Mouse (Mus musculus): Measurements from ENCODE around the gene Brd2. TPM values are rescaled to one million over a fixed set of nuclear protein-coding genes. Genes with fewer than 3 reads are reported as not detected.
A peak's percentile ranks its signal among the peaks of the same experiment; 100 is the strongest.

The Brd2 gene
- polyA plus RNA-seq, 1 experiment from 2014 or later, result 89.4 TPM

- 71% methylated on average over 5 of the region's 5 CpGs for WGBS
- Histone ChIP-seq H3K4me1 (replicated peaks) (peaks cover 18% of the 10 kb centered on the region), H3K4me2 (no peak overlapping the region), H3K9ac (no peak overlapping the region), H3K9me3 (replicated peaks) (no peaks in the 10 kb centered on the region), H3K27me3 (replicated peaks) (peaks cover 15% of the 10 kb centered on the region), H3K27ac (ENCODE audit: poor library complexity, severe bottlenecking) (no peak overlapping the region), H3K4me3 (no peak overlapping the region), H3K36me3 (no peaks in the 10 kb centered on the region)
- ATAC-seq (ENCODE audit: insufficient number of reproducible peaks, low FRiP score), result no peak
Measured at GRCm38 (mm10) chr17:34097272-34097671, 25.2 kb downstream of the Brd2 start.

GRCm38 (mm10) chr17:34096497-34097010 lies 25.9 kb downstream of the Brd2 start:
- H3K27me3 ChIP-seq (replicated peaks), result peaks cover 15% of the 10 kb centered on the region
- no peak overlapping the region for H3K4me3 ChIP-seq
- H3K9ac ChIP-seq, result no peak overlapping the region
- 69% methylated on average over 3 of the region's 3 CpGs for WGBS
- no peak for ATAC-seq (ENCODE audit: insufficient number of reproducible peaks, low FRiP score)
- peaks cover 21% of the 10 kb centered on the region for H3K4me1 ChIP-seq (replicated peaks)
- H3K36me3 ChIP-seq, result no peaks in the 10 kb centered on the region
- H3K27ac ChIP-seq (ENCODE audit: poor library complexity, severe bottlenecking), result no peak overlapping the region
- no peaks in the 10 kb centered on the region for H3K9me3 ChIP-seq (replicated peaks)
- no peak overlapping the region for H3K4me2 ChIP-seq

GRCm38 (mm10) chr17:34094283-34095035 lies 28.0 kb downstream of the Brd2 start:
- Histone ChIP-seq H3K4me1 (replicated peaks) (peaks cover 21% of the 10 kb centered on the region), H3K36me3 (no peaks in the 10 kb centered on the region), H3K4me2 (no peak overlapping the region), H3K9ac (no peak overlapping the region), H3K27ac (ENCODE audit: poor library complexity, severe bottlenecking) (no peak overlapping the region), H3K4me3 (no peak overlapping the region), H3K27me3 (replicated peaks) (peaks cover 3% of the 10 kb centered on the region; the same call in 1 of the 2 replicates), H3K9me3 (replicated peaks) (no peaks in the 10 kb centered on the region)
- ATAC-seq (ENCODE audit: insufficient number of reproducible peaks, low FRiP score), result no peak
- 75% methylated on average over 27 of the region's 27 CpGs for WGBS

- H3K4me3 ChIP-seq, result no peak overlapping the region
- peak; percentile 53; the same call in 1 of the 2 replicates for ATAC-seq (ENCODE audit: insufficient number of reproducible peaks, low FRiP score)
- peak overlapping the region; percentile 23 for H3K4me2 ChIP-seq
- no peaks in the 10 kb centered on the region for H3K36me3 ChIP-seq
- no peaks in the 10 kb centered on the region for H3K9me3 ChIP-seq (replicated peaks)
- peaks cover 3% of the 10 kb centered on the region; the same call in 1 of the 2 replicates for H3K27me3 ChIP-seq (replicated peaks)
- H3K4me1 ChIP-seq (replicated peaks), result peaks cover 21% of the 10 kb centered on the region
- 23% methylated on average over 7 of the region's 7 CpGs for WGBS
- peak overlapping the region; percentile 7; the same call in 1 of the 2 replicates for H3K27ac ChIP-seq (ENCODE audit: poor library complexity, severe bottlenecking)
- 0 out of 2 replicates have a peak overlapping the region, but pooled peaks have one; percentile 13 for H3K9ac ChIP-seq
Measured at GRCm38 (mm10) chr17:34093199-34093874, 29.1 kb downstream of the Brd2 start.

- Histone ChIP-seq H3K4me1 (replicated peaks) (peaks cover 21% of the 10 kb centered on the region), H3K36me3 (no peaks in the 10 kb centered on the region), H3K9me3 (replicated peaks) (no peaks in the 10 kb centered on the region), H3K4me2 (0 out of 2 replicates have a peak within 1 kb of the TSS, but pooled peaks have one; percentile 23), H3K27ac (ENCODE audit: poor library complexity, severe bottlenecking) (0 out of 2 replicates have a peak within 1 kb of the TSS, but pooled peaks have one; percentile 7), H3K27me3 (replicated peaks) (peaks cover 3% of the 10 kb centered on the region; the same call in 1 of the 2 replicates), H3K9ac (no peak within 1 kb of the TSS), H3K4me3 (no peak within 1 kb of the TSS)
- ATAC-seq (ENCODE audit: insufficient number of reproducible peaks, low FRiP score), result no peak
- WGBS, result 32% methylated on average over 11 of the region's 11 CpGs
Measured at GRCm38 (mm10) chr17:34092197-34092875, 30.1 kb downstream of the Brd2 start, which contains the start of gene H2-Oa. Gene H2-Oa, plus strand, starts transcription at chr17:34092340.

GRCm38 (mm10) chr17:34090923-34091322 lies 31.5 kb downstream of the Brd2 start:
- H3K4me3 ChIP-seq, result no peak overlapping the region
- H3K27me3 ChIP-seq (replicated peaks), result peaks cover 4% of the 10 kb centered on the region
- no peak for ATAC-seq (ENCODE audit: insufficient number of reproducible peaks, low FRiP score)
- no peak overlapping the region for H3K27ac ChIP-seq (ENCODE audit: poor library complexity, severe bottlenecking)
- 49% methylated on average over 7 of the region's 7 CpGs for WGBS
- H3K36me3 ChIP-seq, result no peaks in the 10 kb centered on the region
- H3K9me3 ChIP-seq (replicated peaks), result no peaks in the 10 kb centered on the region
- H3K4me2 ChIP-seq, result no peak overlapping the region
- peaks cover 21% of the 10 kb centered on the region for H3K4me1 ChIP-seq (replicated peaks)
- no peak overlapping the region for H3K9ac ChIP-seq

GRCm38 (mm10) chr17:34088124-34088523 lies 34.3 kb downstream of the Brd2 start:
- no peaks in the 10 kb centered on the region for H3K36me3 ChIP-seq
- H3K4me2 ChIP-seq, result no peak overlapping the region
- H3K27ac ChIP-seq (ENCODE audit: poor library complexity, severe bottlenecking), result no peak overlapping the region
- no peaks in the 10 kb centered on the region for H3K9me3 ChIP-seq (replicated peaks)
- no peak overlapping the region for H3K4me3 ChIP-seq
- ATAC-seq (ENCODE audit: insufficient number of reproducible peaks, low FRiP score), result no peak
- H3K27me3 ChIP-seq (replicated peaks), result peaks cover 22% of the 10 kb centered on the region
- H3K9ac ChIP-seq, result no peak overlapping the region
- H3K4me1 ChIP-seq (replicated peaks), result peaks cover 12% of the 10 kb centered on the region
- 62% methylated on average over 11 of the region's 11 CpGs for WGBS

- H3K9me3 ChIP-seq (replicated peaks), result no peaks in the 10 kb centered on the region
- H3K9ac ChIP-seq, result no peak overlapping the region
- H3K4me3 ChIP-seq, result no peak overlapping the region
- no peak overlapping the region for H3K27ac ChIP-seq (ENCODE audit: poor library complexity, severe bottlenecking)
- H3K4me2 ChIP-seq, result no peak overlapping the region
- H3K4me1 ChIP-seq (replicated peaks), result peaks cover 4% of the 10 kb centered on the region; the same call in 1 of the 2 replicates
- H3K36me3 ChIP-seq, result no peaks in the 10 kb centered on the region
- WGBS, result 39% methylated on average over 2 of the region's 2 CpGs
- ATAC-seq (ENCODE audit: insufficient number of reproducible peaks, low FRiP score), result no peak
- peaks cover 28% of the 10 kb centered on the region for H3K27me3 ChIP-seq (replicated peaks)
Measured at GRCm38 (mm10) chr17:34087386-34087785, 35.0 kb downstream of the Brd2 start.

- Histone ChIP-seq H3K36me3 (no peaks in the 10 kb centered on the region), H3K27ac (ENCODE audit: poor library complexity, severe bottlenecking) (no peak overlapping the region), H3K4me1 (replicated peaks) (no peaks in the 10 kb centered on the region), H3K9me3 (replicated peaks) (no peaks in the 10 kb centered on the region), H3K27me3 (replicated peaks) (peaks cover 40% of the 10 kb centered on the region), H3K9ac (no peak overlapping the region), H3K4me3 (no peak overlapping the region), H3K4me2 (no peak overlapping the region)
- ATAC-seq (ENCODE audit: insufficient number of reproducible peaks, low FRiP score), result no peak
- 11% methylated on average over 8 of the region's 8 CpGs for WGBS
Measured at GRCm38 (mm10) chr17:34083104-34083503, 39.3 kb downstream of the Brd2 start.

- ATAC-seq (ENCODE audit: insufficient number of reproducible peaks, low FRiP score), result peak; percentile 52; the same call in 1 of the 2 replicates
- 23% methylated on average over 5 of the region's 5 CpGs for WGBS
- no peak overlapping the region for H3K4me2 ChIP-seq
- no peak overlapping the region for H3K4me3 ChIP-seq
- peaks cover 7% of the 10 kb centered on the region; the same call in 1 of the 2 replicates for H3K4me1 ChIP-seq (replicated peaks)
- no peak overlapping the region for H3K9ac ChIP-seq
- no peaks in the 10 kb centered on the region for H3K9me3 ChIP-seq (replicated peaks)
- peaks cover 45% of the 10 kb centered on the region for H3K27me3 ChIP-seq (replicated peaks)
- H3K36me3 ChIP-seq, result no peaks in the 10 kb centered on the region
- H3K27ac ChIP-seq (ENCODE audit: poor library complexity, severe bottlenecking), result no peak overlapping the region
Measured at GRCm38 (mm10) chr17:34079621-34080020, 42.8 kb downstream of the Brd2 start.
